32 mouse cellular contexts compared by ENCODE assay signal in the genomic region with DNA sequence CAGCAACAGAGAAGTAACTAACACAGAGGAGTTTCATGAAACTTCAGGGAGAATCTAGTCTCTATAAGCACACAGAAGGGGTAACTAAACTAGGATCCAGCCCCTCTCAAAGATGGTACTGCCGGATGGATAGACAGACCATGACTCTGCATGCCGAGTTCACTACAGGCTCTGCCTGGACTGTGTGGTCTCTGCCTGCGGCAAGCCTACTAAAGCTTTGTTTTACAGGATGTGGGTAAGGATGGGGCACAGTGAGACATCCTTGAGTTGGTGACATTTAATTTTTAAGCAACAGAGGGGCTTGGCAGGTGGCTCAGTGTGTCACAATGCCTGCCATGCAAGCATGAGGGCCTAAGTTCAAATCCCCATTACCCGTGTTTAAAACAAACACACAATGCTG. TPM values are rescaled to one million over a fixed set of nuclear protein-coding genes. Genes with fewer than 3 reads are reported as not detected.
DNase-seq lines count a peak whose midpoint lies in the region; ATAC-seq and TF ChIP-seq lines count a peak whose summit lies in the region.
"Had no signal": no experiment of that assay in that cellular context is flagged by ENCODE, and none has a peak within 500 bp of the region (broad histone marks: within the 10 kb centered on the region; RNA-seq: fewer than 3 reads in every experiment).

No protein-coding gene starts in this region.

- no peak for TF ChIP-seq CTCF in thymus, adult 2 months (IDR thresholded peaks at IDR 0.05; ENCODE audit: borderline replicate concordance, control insufficient read depth, extremely low read depth, insufficient read depth, low read length, poor library complexity)

- no peak overlapping the region for H3K4me2 ChIP-seq in heart, embryonic 16.5 days (ENCODE audit: low read depth, low read length)
- no peak overlapping the region for H3K4me2 ChIP-seq in midbrain, embryonic 16.5 days (ENCODE audit: low read length)
- H3K4me2 ChIP-seq: embryonic facial prominence, embryonic 12.5 days; hindbrain, embryonic 12.5 days; midbrain, embryonic 12.5 days; neural tube, embryonic 12.5 days; stomach, embryonic 15.5 days had no signal

- no peaks in the 10 kb centered on the region for H3K27me3 ChIP-seq in heart, embryonic 16.5 days (ENCODE audit: control insufficient read depth, insufficient read depth, low read length)
- no peaks in the 10 kb centered on the region for H3K27me3 ChIP-seq in thymus, adult 2 months (ENCODE audit: control insufficient read depth, insufficient read depth, low read length)
- H3K27me3 ChIP-seq in embryonic facial prominence, embryonic 10.5 days (replicated peaks; ENCODE audit: low read depth, poor library complexity, severe bottlenecking), result no peaks in the 10 kb centered on the region
- no peaks in the 10 kb centered on the region; the same call in 1 of the 2 replicates for H3K27me3 ChIP-seq in midbrain, embryonic 16.5 days (ENCODE audit: control insufficient read depth, insufficient read depth, low read depth, low read length)
- H3K27me3 ChIP-seq: embryonic facial prominence, embryonic 12.5 days; hindbrain, embryonic 12.5 days; midbrain, embryonic 12.5 days; neural tube, embryonic 12.5 days; stomach, embryonic 15.5 days had no signal

- intact Hi-C loops in heart, postnatal 36 days (cut with DNase I), result no loop called here

- no peaks in the 10 kb centered on the region for H3K36me3 ChIP-seq in heart, embryonic 16.5 days (ENCODE audit: control insufficient read depth, insufficient read depth)
- H3K36me3 ChIP-seq in thymus, adult 2 months (ENCODE audit: control insufficient read depth, insufficient read depth, low read length), result no peaks in the 10 kb centered on the region
- H3K36me3 ChIP-seq in embryonic facial prominence, embryonic 10.5 days (replicated peaks), result no peaks in the 10 kb centered on the region
- no peaks in the 10 kb centered on the region for H3K36me3 ChIP-seq in midbrain, embryonic 16.5 days (ENCODE audit: control insufficient read depth, insufficient read depth, low read length)
- H3K36me3 ChIP-seq: embryonic facial prominence, embryonic 12.5 days; heart, embryonic 10.5 days; hindbrain, embryonic 12.5 days; midbrain, embryonic 12.5 days; neural tube, embryonic 12.5 days; stomach, embryonic 15.5 days had no signal

- no peak overlapping the region for H3K9ac ChIP-seq in heart, embryonic 16.5 days (ENCODE audit: low read length)
- H3K9ac ChIP-seq in midbrain, embryonic 16.5 days (ENCODE audit: low read depth, low read length), result no peak overlapping the region
- H3K9ac ChIP-seq: embryonic facial prominence, embryonic 12.5 days; hindbrain, embryonic 12.5 days; liver, postnatal 0 days; midbrain, embryonic 12.5 days; neural tube, embryonic 12.5 days; stomach, embryonic 15.5 days had no signal

- no peak overlapping the region for H3K4me3 ChIP-seq in heart, embryonic 16.5 days (ENCODE audit: low read length)
- H3K4me3 ChIP-seq in thymus, adult 2 months (ENCODE audit: control insufficient read depth, insufficient read depth, low read length), result no peak overlapping the region
- H3K4me3 ChIP-seq in embryonic facial prominence, embryonic 10.5 days, result no peak overlapping the region
- no peak overlapping the region for H3K4me3 ChIP-seq in midbrain, embryonic 16.5 days (ENCODE audit: low read depth, low read length)
- H3K4me3 ChIP-seq: embryonic facial prominence, embryonic 12.5 days; heart, embryonic 10.5 days; hindbrain, embryonic 12.5 days; midbrain, embryonic 12.5 days; neural tube, embryonic 12.5 days; stomach, embryonic 15.5 days had no signal

- DNase-seq in heart, postnatal 36 days, result no peak
- peak; percentile 56 for DNase-seq in induced T-regulatory cell, adult 2 months (ENCODE audit: low read depth)
- peak; percentile 56 for DNase-seq in thymus, adult 2 months
- peak; percentile 57 for DNase-seq in thymus, postnatal 4 days
- no peak for DNase-seq in embryonic facial prominence, embryonic 10.5 days (ENCODE audit: low spot score)
- DNase-seq in cerebellum, adult 8-10 months, result no peak
- DNase-seq: cerebellum, adult 11 months; cerebellum, postnatal 10 days; kidney, adult 8-10 months; kidney, postnatal 14 days; liver, postnatal 0 days; lung, postnatal 10 days; retina, postnatal 1 day had no signal

- 0 out of 2 replicates have a peak, but pooled peaks cover 3% of the 10 kb centered on the region for H3K9me3 ChIP-seq in heart, embryonic 16.5 days (replicated peaks; ENCODE audit: control insufficient read depth, low read length)
- no peaks in the 10 kb centered on the region for H3K9me3 ChIP-seq in embryonic facial prominence, embryonic 10.5 days
- H3K9me3 ChIP-seq in midbrain, embryonic 16.5 days (replicated peaks; ENCODE audit: control insufficient read depth, low read length, poor library complexity, severe bottlenecking), result no peaks in the 10 kb centered on the region
- H3K9me3 ChIP-seq: embryonic facial prominence, embryonic 12.5 days; heart, embryonic 10.5 days; hindbrain, embryonic 12.5 days; midbrain, embryonic 12.5 days; neural tube, embryonic 12.5 days; stomach, embryonic 15.5 days had no signal

- no peak for TF ChIP-seq POLR2A in thymus, adult 2 months (IDR thresholded peaks at IDR 0.05; ENCODE audit: control insufficient read depth, extremely low read depth, insufficient read depth, low read length, poor library complexity)

- no peaks in the 10 kb centered on the region for H3K4me1 ChIP-seq in heart, embryonic 16.5 days (ENCODE audit: control insufficient read depth, insufficient read depth, low read length)
- no peaks in the 10 kb centered on the region; the same call in 1 of the 2 replicates for H3K4me1 ChIP-seq in thymus, adult 2 months (replicated peaks; ENCODE audit: control insufficient read depth, insufficient read depth, low read length)
- H3K4me1 ChIP-seq in embryonic facial prominence, embryonic 10.5 days, result 0 out of 2 replicates have a peak, but pooled peaks cover 3% of the 10 kb centered on the region
- no peaks in the 10 kb centered on the region for H3K4me1 ChIP-seq in midbrain, embryonic 16.5 days (ENCODE audit: control insufficient read depth, insufficient read depth, low read length)
- H3K4me1 ChIP-seq: embryonic facial prominence, embryonic 12.5 days; heart, embryonic 10.5 days; hindbrain, embryonic 12.5 days; midbrain, embryonic 12.5 days; neural tube, embryonic 12.5 days; stomach, embryonic 15.5 days had no signal

- H3K27ac ChIP-seq in heart, embryonic 16.5 days (ENCODE audit: low read length), result no peak overlapping the region
- H3K27ac ChIP-seq in thymus, adult 2 months (ENCODE audit: control insufficient read depth, insufficient read depth, low read length), result no peak overlapping the region
- H3K27ac ChIP-seq in embryonic facial prominence, embryonic 10.5 days (replicated peaks), result no peak overlapping the region
- no peak overlapping the region for H3K27ac ChIP-seq in midbrain, embryonic 16.5 days (ENCODE audit: low read length)
- H3K27ac ChIP-seq: embryonic facial prominence, embryonic 12.5 days; heart, embryonic 10.5 days; hindbrain, embryonic 12.5 days; midbrain, embryonic 12.5 days; neural tube, embryonic 12.5 days; stomach, embryonic 15.5 days had no signal

- ATAC-seq in heart, embryonic 16.5 days (replicated peaks; ENCODE audit: extremely low read depth, insufficient read depth, low FRiP score), result peak; percentile 41; the same call in 1 of the 2 replicates
- no peak for ATAC-seq in midbrain, embryonic 16.5 days
- ATAC-seq: liver, postnatal 0 days had no signal

- WGBS in heart, embryonic 16.5 days, result 83% methylated on average over 4 of the region's 4 CpGs
- WGBS in thymus, adult 2 months, result 22% methylated on average over 4 of the region's 4 CpGs
- 90% methylated on average over 4 of the region's 4 CpGs for WGBS in embryonic facial prominence, embryonic 10.5 days
- 93% methylated on average over 4 of the region's 4 CpGs for WGBS in midbrain, embryonic 16.5 days

RNA-seq across cellular contexts. Expression of gene Tff1, which starts 11.2 kb away (rescaled TPM):
- not detected in 2 replicates for polyA plus RNA-seq in heart, embryonic 16.5 days (2015; fragmentation: Nextera tagmentation; extraction: Ambion mirVana)
- total RNA-seq in heart, postnatal 36 days (2021), result not detected
- 2.1 and 2.7 TPM in 2 replicates for polyA plus RNA-seq in thymus, adult 2 months (2012; rRNA removed)
- polyA plus RNA-seq in embryonic facial prominence, embryonic 10.5 days (2016; fragmentation: Nextera tagmentation; extraction: Ambion mirVana), result not detected in 2 replicates
- not detected in 2 replicates for polyA plus RNA-seq in midbrain, embryonic 16.5 days (2015; fragmentation: Nextera tagmentation; extraction: Ambion mirVana)
- total RNA-seq: adrenal gland, postnatal 4 days; gastrocnemius, adult 18-20 months; layer of hippocampus, adult 18-20 months; layer of hippocampus, postnatal 25 days; left cerebral cortex, postnatal 10 days; liver, adult 2 months; monocyte, adult 5-6 weeks had no signal
- polyA plus RNA-seq: embryonic facial prominence, embryonic 12.5 days; forebrain, embryonic 11.5 days; heart, postnatal 0 days; hindbrain, embryonic 12.5 days; limb, embryonic 11.5 days; liver, postnatal 0 days; midbrain, embryonic 12.5 days; neural tube, embryonic 12.5 days had no signal

RNA-seq across cellular contexts. Expression of gene Tmprss3, which starts 22.5 kb away (rescaled TPM):
- not detected in 2 replicates for polyA plus RNA-seq in heart, embryonic 16.5 days (2015; fragmentation: Nextera tagmentation; extraction: Ambion mirVana)
- not detected for total RNA-seq in heart, postnatal 36 days (2021)
- polyA plus RNA-seq in thymus, adult 2 months (2012; rRNA removed), result 0.61 and 0.92 TPM in 2 replicates
- polyA plus RNA-seq in embryonic facial prominence, embryonic 10.5 days (2016; fragmentation: Nextera tagmentation; extraction: Ambion mirVana), result 0.05 TPM in 1 of 2 replicates, not detected in the other
- polyA plus RNA-seq in midbrain, embryonic 16.5 days (2015; fragmentation: Nextera tagmentation; extraction: Ambion mirVana), result not detected in 2 replicates
- total RNA-seq: gastrocnemius, adult 18-20 months; layer of hippocampus, adult 18-20 months; layer of hippocampus, postnatal 25 days; left cerebral cortex, postnatal 10 days; liver, adult 2 months; monocyte, adult 5-6 weeks had no signal
- polyA plus RNA-seq: forebrain, embryonic 11.5 days; gonadal fat pad, adult 2 months; heart, embryonic 10.5 days; heart, postnatal 0 days; limb, embryonic 11.5 days; liver, adult 2 months; midbrain, embryonic 12.5 days; neural tube, embryonic 12.5 days had no signal

RNA-seq across cellular contexts. Expression of gene Ubash3a, which starts 31.4 kb away (rescaled TPM):
- 3.8 and 8.3 TPM in 2 replicates for polyA plus RNA-seq in heart, embryonic 16.5 days (2015; fragmentation: Nextera tagmentation; extraction: Ambion mirVana)
- total RNA-seq in heart, postnatal 36 days (2021), result not detected
- polyA plus RNA-seq in thymus, adult 2 months (2012; rRNA removed), result 95.5 and 126 TPM in 2 replicates
- 0.20 and 0.34 TPM in 2 replicates for polyA plus RNA-seq in embryonic facial prominence, embryonic 10.5 days (2016; fragmentation: Nextera tagmentation; extraction: Ambion mirVana)
- polyA plus RNA-seq in midbrain, embryonic 16.5 days (2015; fragmentation: Nextera tagmentation; extraction: Ambion mirVana), result not detected in 2 replicates
- total RNA-seq: gastrocnemius, adult 18-20 months; left cerebral cortex, postnatal 10 days had no signal
- polyA plus RNA-seq: hindbrain, embryonic 12.5 days had no signal

RNA-seq across cellular contexts. Expression of gene Tff2, which starts 32.2 kb away (rescaled TPM):
- polyA plus RNA-seq in heart, embryonic 16.5 days (2015; fragmentation: Nextera tagmentation; extraction: Ambion mirVana), result not detected in 2 replicates
- total RNA-seq in heart, postnatal 36 days (2021), result not detected
- 1.4 and 2.8 TPM in 2 replicates for polyA plus RNA-seq in thymus, adult 2 months (2012; rRNA removed)
- not detected in 2 replicates for polyA plus RNA-seq in embryonic facial prominence, embryonic 10.5 days (2016; fragmentation: Nextera tagmentation; extraction: Ambion mirVana)
- polyA plus RNA-seq in midbrain, embryonic 16.5 days (2015; fragmentation: Nextera tagmentation; extraction: Ambion mirVana), result not detected in 2 replicates
- total RNA-seq: gastrocnemius, adult 18-20 months; layer of hippocampus, adult 18-20 months; layer of hippocampus, postnatal 25 days; left cerebral cortex, postnatal 10 days; monocyte, adult 5-6 weeks had no signal
- polyA plus RNA-seq: embryonic facial prominence, embryonic 12.5 days; forebrain, embryonic 11.5 days; heart, embryonic 10.5 days; heart, postnatal 0 days; hindbrain, embryonic 12.5 days; limb, embryonic 11.5 days; liver, adult 2 months; midbrain, embryonic 12.5 days; neural tube, embryonic 12.5 days had no signal

RNA-seq across cellular contexts. Expression of gene Tff3, which starts 46.9 kb away (rescaled TPM):
- 3.4 TPM in 1 of 2 replicates, not detected in the other for polyA plus RNA-seq in heart, embryonic 16.5 days (2015; fragmentation: Nextera tagmentation; extraction: Ambion mirVana)
- total RNA-seq in heart, postnatal 36 days (2021), result not detected
- polyA plus RNA-seq in thymus, adult 2 months (2012; rRNA removed), result 10.1 and 10.4 TPM in 2 replicates
- not detected in 2 replicates for polyA plus RNA-seq in embryonic facial prominence, embryonic 10.5 days (2016; fragmentation: Nextera tagmentation; extraction: Ambion mirVana)
- polyA plus RNA-seq in midbrain, embryonic 16.5 days (2015; fragmentation: Nextera tagmentation; extraction: Ambion mirVana), result 0.70 and 1.3 TPM in 2 replicates
- total RNA-seq: adrenal gland, postnatal 4 days; gastrocnemius, adult 18-20 months; layer of hippocampus, adult 18-20 months; layer of hippocampus, postnatal 25 days; left cerebral cortex, postnatal 10 days; monocyte, adult 5-6 weeks had no signal
- polyA plus RNA-seq: embryonic facial prominence, embryonic 12.5 days; heart, postnatal 0 days; hindbrain, embryonic 12.5 days; limb, embryonic 11.5 days had no signal

Comparison
In these comparisons a context has a peak if more than half of its experiments do, and no peak if none do; other contexts are left out.
1. DNase-seq: peak in induced T-regulatory cell, adult 2 months (single experiment), thymus, adult 2 months (single experiment) and thymus, postnatal 4 days (single experiment); none in heart, postnatal 36 days (0 of 2), embryonic facial prominence, embryonic 10.5 days (single experiment) and cerebellum, adult 8-10 months (single experiment).
2. RNA of gene Ubash3a, which starts 31.4 kb away (polyA plus RNA-seq): 95.5 to 126 TPM in thymus, adult 2 months; 3.8 to 8.3 TPM in heart, embryonic 16.5 days, 0.20 to 0.34 TPM in embryonic facial prominence, embryonic 10.5 days and not detected in midbrain, embryonic 16.5 days; every median in the first group is over 10 times any median in the second.